Mouse (Mus musculus) intestine, postnatal 0 days (tissue): ENCODE data around the gene Igsf3. TPM values are rescaled to one million over a fixed set of nuclear protein-coding genes. Genes with fewer than 3 reads are reported as not detected.

Source experiments
- ATAC-seq: fragments of 200-750 bp; cut with Nextera tagmentation; 2 replicates; pipeline ENCODE4 v1.8.0; 2017; ENCODE audit warnings: mild to moderate bottlenecking, moderate TSS enrichment, moderate library complexity
- H3K27ac ChIP-seq: fragments of 300-500 bp; sonication (generic); 2 replicates; pipeline ENCODE4 v1.5.1; 2014; ENCODE audit warnings: mild to moderate bottlenecking, low read depth, low read length, moderate library complexity
- H3K27me3 ChIP-seq: fragments of 300-500 bp; sonication (generic); replicated peaks from 2 replicates; pipeline ENCODE4 v1.6.1; 2014; ENCODE audit warnings: low read length, mixed read lengths; ENCODE audit not compliant: control insufficient read depth, insufficient read depth
- H3K36me3 ChIP-seq: fragments of 300-500 bp; sonication (generic); 2 replicates; pipeline ENCODE4 v1.6.1; 2014; ENCODE audit warnings: mild to moderate bottlenecking, moderate library complexity; ENCODE audit not compliant: control insufficient read depth, insufficient read depth
- H3K4me1 ChIP-seq: fragments of 300-500 bp; sonication (generic); replicated peaks from 2 replicates; pipeline ENCODE4 v1.6.1; 2014; ENCODE audit warnings: antibody characterized with exemption, low read length, mixed read lengths; ENCODE audit not compliant: control insufficient read depth, insufficient read depth
- H3K4me2 ChIP-seq: fragments of 300-500 bp; sonication (generic); replicated peaks from 2 replicates; pipeline ENCODE4 v1.6.1; 2014; ENCODE audit warnings: low read depth, mild to moderate bottlenecking, moderate library complexity
- H3K4me3 ChIP-seq: fragments of 300-500 bp; sonication (generic); 2 replicates; pipeline ENCODE4 v1.5.1; 2014; ENCODE audit warnings: low read depth, low read length
- H3K9ac ChIP-seq: fragments of 300-500 bp; sonication (generic); 2 replicates; pipeline ENCODE4 v1.6.1; 2014; ENCODE audit warnings: mild to moderate bottlenecking, low read depth, low read length
- H3K9me3 ChIP-seq: fragments of 300-500 bp; sonication (generic); 2 replicates; pipeline ENCODE4 v1.6.1; 2016; ENCODE audit warnings: mixed run types; ENCODE audit not compliant: control insufficient read depth
- CTCF ChIP-seq: sonication (generic); IDR thresholded peaks from 2 replicates; pipeline ENCODE4 v1.5.1; 2016; ENCODE audit warnings: low read depth, mild to moderate bottlenecking, control low read depth, antibody characterized with exemption, moderate library complexity
- WGBS: fragments of 180-500 bp; shearing (Covaris S2); extraction: QIAGEN DNeasy Blood & Tissue Kit; methylation state at CpG from one replicate; pipeline ENCODE4 v1.1.7; 2014; 5-methylcytosine and 5-hydroxymethylcytosine counted together
- polyA plus RNA-seq: library from polyadenylated mRNA; unstranded; fragments of >200 nt; fragmentation: Nextera tagmentation; extraction: Ambion mirVana; gene quantifications from 2 replicates; pipeline ENCODE4 v1.2.1, GENCODE M21; 2015

Igsf3 gene
- polyA plus RNA-seq, 1 experiment from 2014 or later: 13.0 TPM

GRCm38 (mm10) chr3:101391991-101392390, 15.1 kb downstream of the Igsf3 start:
- Histone ChIP-seq H3K27me3 (no peaks in the 10 kb centered on the region), H3K4me1 (peaks cover 22% of the 10 kb centered on the region), H3K4me2 (no peak overlapping the region), H3K36me3 (no peaks in the 10 kb centered on the region), H3K4me3 (no peak overlapping the region), H3K9ac (no peak overlapping the region), H3K27ac (peak overlapping the region; percentile 81), H3K9me3 (no peaks in the 10 kb centered on the region)
- TF ChIP-seq CTCF: no peak
- WGBS: 62% methylated on average over 6 of the region's 6 CpGs
- ATAC-seq: peak; percentile 59

- ATAC-seq: no peak
- H3K27me3 ChIP-seq: no peaks in the 10 kb centered on the region
- H3K4me3 ChIP-seq: no peak overlapping the region
- peak overlapping the region; percentile 81; the same call in 1 of the 2 replicates for H3K27ac ChIP-seq
- H3K9ac ChIP-seq: no peak overlapping the region
- WGBS: 85% methylated on average over 6 of the region's 6 CpGs
- H3K4me2 ChIP-seq: no peak overlapping the region
- H3K36me3 ChIP-seq: no peaks in the 10 kb centered on the region
- no peaks in the 10 kb centered on the region for H3K9me3 ChIP-seq
- no peak for TF ChIP-seq CTCF
- peaks cover 29% of the 10 kb centered on the region for H3K4me1 ChIP-seq
Observed at GRCm38 (mm10) chr3:101393103-101393644, 16.3 kb downstream of the Igsf3 start.

GRCm38 (mm10) chr3:101393659-101394539, 17.0 kb downstream of the Igsf3 start:
- WGBS: 66% methylated on average over 19 of the region's 19 CpGs
- ATAC-seq: no peak
- Histone ChIP-seq H3K27me3 (no peaks in the 10 kb centered on the region), H3K9ac (no peak overlapping the region), H3K4me2 (no peak overlapping the region), H3K9me3 (no peaks in the 10 kb centered on the region), H3K4me3 (no peak overlapping the region), H3K36me3 (no peaks in the 10 kb centered on the region), H3K27ac (no peak overlapping the region; the same call in 1 of the 2 replicates), H3K4me1 (peaks cover 30% of the 10 kb centered on the region)
- no peak for TF ChIP-seq CTCF

- no peak overlapping the region for H3K4me2 ChIP-seq
- 44% methylated on average over 5 of the region's 5 CpGs for WGBS
- no peak for TF ChIP-seq CTCF
- H3K27ac ChIP-seq: peak overlapping the region; percentile 68; the same call in 1 of the 2 replicates
- no peaks in the 10 kb centered on the region for H3K9me3 ChIP-seq
- H3K27me3 ChIP-seq: no peaks in the 10 kb centered on the region
- peaks cover 31% of the 10 kb centered on the region for H3K4me1 ChIP-seq
- no peak for ATAC-seq
- no peaks in the 10 kb centered on the region for H3K36me3 ChIP-seq
- H3K4me3 ChIP-seq: no peak overlapping the region
- H3K9ac ChIP-seq: no peak overlapping the region
Observed at GRCm38 (mm10) chr3:101395341-101395740, 18.5 kb downstream of the Igsf3 start.

- WGBS: 36% methylated on average over 3 of the region's 3 CpGs
- Histone ChIP-seq H3K27me3 (no peaks in the 10 kb centered on the region), H3K27ac (peak overlapping the region; percentile 73), H3K4me2 (peak overlapping the region; percentile 13; the same call in 1 of the 2 replicates), H3K9ac (no peak overlapping the region), H3K36me3 (no peaks in the 10 kb centered on the region), H3K4me3 (no peak overlapping the region), H3K9me3 (no peaks in the 10 kb centered on the region), H3K4me1 (peaks cover 31% of the 10 kb centered on the region)
- ATAC-seq: peak; percentile 91
- TF ChIP-seq CTCF: no peak
Observed at GRCm38 (mm10) chr3:101396061-101396460, 19.2 kb downstream of the Igsf3 start.

DNA sequence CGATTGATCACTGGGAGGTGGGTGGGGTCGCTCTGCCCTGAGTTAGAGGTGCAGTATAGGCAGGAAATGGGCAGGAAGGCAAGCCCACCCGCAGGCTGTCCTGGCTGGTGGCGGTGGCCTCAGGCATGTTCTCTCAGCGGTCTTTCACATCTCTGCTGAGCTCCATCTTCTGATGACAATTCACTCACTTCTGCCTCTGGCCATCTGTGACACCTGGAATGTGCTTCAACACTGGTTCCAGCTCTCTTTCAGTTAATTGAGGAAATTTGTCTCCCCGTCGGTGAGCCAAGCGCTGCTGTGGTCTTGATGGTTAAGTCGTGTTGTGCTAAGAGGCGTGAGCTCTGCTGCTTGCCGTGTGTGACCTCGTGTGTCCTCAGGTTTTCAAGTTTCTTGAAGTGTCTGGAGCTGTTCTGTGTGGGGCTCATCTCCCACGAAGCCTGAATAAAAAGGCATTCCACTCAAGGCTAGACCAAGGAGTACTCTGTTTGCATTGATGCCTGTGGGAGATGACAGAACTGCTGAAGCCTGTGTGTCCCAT, 19.9 kb downstream of the Igsf3 start:
- Histone ChIP-seq H3K36me3 (no peaks in the 10 kb centered on the region), H3K9ac (no peak overlapping the region), H3K9me3 (no peaks in the 10 kb centered on the region), H3K27me3 (no peaks in the 10 kb centered on the region), H3K27ac (peak overlapping the region; percentile 73), H3K4me3 (no peak overlapping the region), H3K4me2 (peak overlapping the region; percentile 13; the same call in 1 of the 2 replicates), H3K4me1 (peaks cover 31% of the 10 kb centered on the region)
- no peak for ATAC-seq
- 61% methylated on average over 13 of the region's 13 CpGs for WGBS
- TF ChIP-seq CTCF: no peak
